Mouse (Mus musculus): Measurements from ENCODE around the gene Thrb. TPM values are rescaled to one million over a fixed set of nuclear protein-coding genes. Genes with fewer than 3 reads are reported as not detected.

The Thrb gene
- polyA plus RNA-seq, 1 experiment from 2014 or later, result 1.2 TPM

- H3K27ac ChIP-seq (ENCODE audit: low read length), result no peak overlapping the region
- H3K9ac ChIP-seq (ENCODE audit: low read length), result no peak overlapping the region
- no peak overlapping the region for H3K4me2 ChIP-seq (ENCODE audit: low read depth, low read length)
- no peaks in the 10 kb centered on the region for H3K9me3 ChIP-seq (replicated peaks; ENCODE audit: control insufficient read depth, low read length)
- H3K27me3 ChIP-seq (ENCODE audit: control insufficient read depth, insufficient read depth, low read length), result no peaks in the 10 kb centered on the region
- 20% methylated on average over 5 of the region's 5 CpGs for WGBS
- H3K4me3 ChIP-seq (ENCODE audit: low read length), result no peak overlapping the region
- H3K36me3 ChIP-seq (ENCODE audit: control insufficient read depth, insufficient read depth), result no peaks in the 10 kb centered on the region
- H3K4me1 ChIP-seq (ENCODE audit: control insufficient read depth, insufficient read depth, low read length), result peaks cover 3% of the 10 kb centered on the region; the same call in 1 of the 2 replicates
- ATAC-seq (replicated peaks; ENCODE audit: extremely low read depth, insufficient read depth, low FRiP score), result no peak; the same call in 1 of the 2 replicates
These were observed 124.2 kb downstream of the Thrb start for GRCm38 (mm10) chr14:17784207-17784806.

GRCm38 (mm10) chr14:17785370-17785769 lies 125.3 kb downstream of the Thrb start:
- ATAC-seq (replicated peaks; ENCODE audit: extremely low read depth, insufficient read depth, low FRiP score), result no peak
- 39% methylated on average over 3 of the region's 3 CpGs for WGBS
- no peaks in the 10 kb centered on the region for H3K27me3 ChIP-seq (ENCODE audit: control insufficient read depth, insufficient read depth, low read length)

DNA sequence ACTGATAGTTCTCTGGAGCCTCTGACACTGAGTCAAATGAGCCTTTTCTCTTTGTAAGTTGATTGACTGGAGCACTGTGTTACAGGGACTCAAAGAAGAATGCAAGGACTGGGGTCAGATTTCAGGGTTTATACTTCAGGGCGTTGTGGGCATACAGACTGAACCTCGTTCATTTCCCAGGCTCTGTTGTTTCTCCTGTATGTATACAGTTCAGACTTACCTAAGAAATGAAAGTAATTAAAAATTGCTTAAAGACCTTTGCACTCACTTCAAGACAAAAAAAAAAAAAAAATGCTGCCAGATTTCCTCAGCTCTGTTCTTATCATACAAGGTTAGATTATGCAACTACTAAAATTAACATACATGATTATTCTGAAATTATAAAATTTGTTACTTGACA lies 126.2 kb downstream of the Thrb start:
- no peak overlapping the region for H3K4me3 ChIP-seq (ENCODE audit: low read length)
- no peaks in the 10 kb centered on the region for H3K9me3 ChIP-seq (replicated peaks; ENCODE audit: control insufficient read depth, low read length)
- 45% methylated on average over 2 of the region's 2 CpGs for WGBS
- no peaks in the 10 kb centered on the region for H3K36me3 ChIP-seq (ENCODE audit: control insufficient read depth, insufficient read depth)
- H3K9ac ChIP-seq (ENCODE audit: low read length), result no peak overlapping the region
- ATAC-seq (replicated peaks; ENCODE audit: extremely low read depth, insufficient read depth, low FRiP score), result no peak
- H3K27ac ChIP-seq (ENCODE audit: low read length), result no peak overlapping the region
- H3K4me1 ChIP-seq (ENCODE audit: control insufficient read depth, insufficient read depth, low read length), result peaks cover 3% of the 10 kb centered on the region; the same call in 1 of the 2 replicates
- H3K27me3 ChIP-seq (ENCODE audit: control insufficient read depth, insufficient read depth, low read length), result no peaks in the 10 kb centered on the region
- H3K4me2 ChIP-seq (ENCODE audit: low read depth, low read length), result no peak overlapping the region

More at GRCm38 (mm10) chr14:17785370-17785769, 125.3 kb downstream of the Thrb start:
- Histone ChIP-seq H3K4me3 (ENCODE audit: low read length) (no peak overlapping the region), H3K9ac (ENCODE audit: low read length) (no peak overlapping the region), H3K9me3 (replicated peaks; ENCODE audit: control insufficient read depth, low read length) (no peaks in the 10 kb centered on the region), H3K4me2 (ENCODE audit: low read depth, low read length) (no peak overlapping the region), H3K4me1 (ENCODE audit: control insufficient read depth, insufficient read depth, low read length) (peaks cover 3% of the 10 kb centered on the region; the same call in 1 of the 2 replicates), H3K27ac (ENCODE audit: low read length) (no peak overlapping the region), H3K36me3 (ENCODE audit: control insufficient read depth, insufficient read depth) (no peaks in the 10 kb centered on the region)

DNA sequence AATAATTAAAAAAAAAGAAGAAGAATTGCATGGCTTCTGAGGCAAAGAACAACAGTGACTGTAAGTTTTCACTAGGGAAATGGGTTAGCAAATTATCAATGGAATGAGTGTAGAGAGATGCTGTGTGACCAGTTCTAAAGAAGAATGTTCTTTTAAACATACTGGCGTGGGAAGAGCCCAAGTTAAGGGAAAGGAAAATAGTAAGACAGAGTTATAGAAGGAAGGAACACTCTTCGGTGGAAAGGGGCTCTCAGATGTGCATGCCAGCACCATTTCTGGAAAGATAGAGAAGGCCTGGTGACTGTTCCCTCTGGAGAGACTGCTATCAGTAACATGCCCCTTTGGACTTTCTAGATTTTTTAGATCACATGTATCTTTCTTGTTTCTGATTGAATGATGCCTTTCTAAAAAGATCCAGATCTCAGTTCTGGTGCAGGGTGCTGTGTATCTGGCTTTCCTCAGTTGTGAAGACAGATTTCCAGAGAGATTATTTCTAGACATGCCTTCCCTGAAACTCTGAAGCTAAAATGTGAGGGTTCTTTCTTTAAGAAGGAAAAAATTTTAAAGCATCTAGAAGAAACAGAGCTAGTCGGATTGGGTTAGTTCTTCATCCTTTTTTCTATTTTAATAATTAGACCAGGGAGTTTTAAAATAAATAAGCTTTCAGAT lies 144.0 kb downstream of the Thrb start:
- no peaks in the 10 kb centered on the region for H3K4me1 ChIP-seq (ENCODE audit: control insufficient read depth, insufficient read depth, low read length)
- no peak overlapping the region for H3K27ac ChIP-seq (ENCODE audit: low read length)
- H3K9ac ChIP-seq (ENCODE audit: low read length), result no peak overlapping the region
- no peak overlapping the region for H3K4me3 ChIP-seq (ENCODE audit: low read length)
- H3K27me3 ChIP-seq (ENCODE audit: control insufficient read depth, insufficient read depth, low read length), result no peaks in the 10 kb centered on the region
- ATAC-seq (replicated peaks; ENCODE audit: extremely low read depth, insufficient read depth, low FRiP score), result no peak
- no peak overlapping the region for H3K4me2 ChIP-seq (ENCODE audit: low read depth, low read length)
- no peaks in the 10 kb centered on the region for H3K36me3 ChIP-seq (ENCODE audit: control insufficient read depth, insufficient read depth)
- WGBS, result 56% methylated on average over 3 of the region's 3 CpGs
- no peaks in the 10 kb centered on the region for H3K9me3 ChIP-seq (replicated peaks; ENCODE audit: control insufficient read depth, low read length)

GRCm38 (mm10) chr14:17811051-17811450 lies 151.0 kb downstream of the Thrb start:
- H3K9me3 ChIP-seq (replicated peaks; ENCODE audit: control insufficient read depth, low read length), result no peaks in the 10 kb centered on the region
- WGBS, result 69% methylated on average over 4 of the region's 4 CpGs
- no peak overlapping the region for H3K4me2 ChIP-seq (ENCODE audit: low read depth, low read length)
- no peaks in the 10 kb centered on the region for H3K4me1 ChIP-seq (ENCODE audit: control insufficient read depth, insufficient read depth, low read length)
- no peak overlapping the region for H3K4me3 ChIP-seq (ENCODE audit: low read length)
- no peaks in the 10 kb centered on the region for H3K27me3 ChIP-seq (ENCODE audit: control insufficient read depth, insufficient read depth, low read length)
- ATAC-seq (replicated peaks; ENCODE audit: extremely low read depth, insufficient read depth, low FRiP score), result no peak
- no peak overlapping the region for H3K9ac ChIP-seq (ENCODE audit: low read length)
- H3K27ac ChIP-seq (ENCODE audit: low read length), result no peak overlapping the region
- H3K36me3 ChIP-seq (ENCODE audit: control insufficient read depth, insufficient read depth), result no peaks in the 10 kb centered on the region

DNA sequence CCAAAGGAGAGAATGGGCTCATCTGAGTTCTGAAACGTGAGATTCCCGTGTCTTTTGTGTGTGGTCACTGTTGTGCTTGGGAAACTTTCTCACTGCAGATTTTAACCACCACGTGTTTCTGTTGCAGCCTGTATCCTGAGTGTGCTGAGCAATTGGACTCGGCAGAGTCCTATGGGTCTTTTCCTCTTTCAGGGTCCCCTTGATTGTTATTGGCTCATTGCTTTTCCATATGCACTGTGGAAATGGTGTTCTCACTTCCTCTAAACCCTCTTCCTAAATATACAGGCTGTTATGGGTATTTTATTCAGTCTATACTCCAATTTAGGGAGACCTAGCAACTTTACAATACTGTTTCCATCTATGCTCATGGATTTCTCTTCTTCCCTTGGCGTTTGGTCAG lies 152.4 kb downstream of the Thrb start:
- Histone ChIP-seq H3K9ac (ENCODE audit: low read length) (no peak overlapping the region), H3K27ac (ENCODE audit: low read length) (no peak overlapping the region), H3K27me3 (ENCODE audit: control insufficient read depth, insufficient read depth, low read length) (no peaks in the 10 kb centered on the region), H3K4me1 (ENCODE audit: control insufficient read depth, insufficient read depth, low read length) (no peaks in the 10 kb centered on the region), H3K4me3 (ENCODE audit: low read length) (no peak overlapping the region), H3K4me2 (ENCODE audit: low read depth, low read length) (no peak overlapping the region), H3K9me3 (replicated peaks; ENCODE audit: control insufficient read depth, low read length) (no peaks in the 10 kb centered on the region), H3K36me3 (ENCODE audit: control insufficient read depth, insufficient read depth) (no peaks in the 10 kb centered on the region)
- WGBS, result 75% methylated on average over 5 of the region's 5 CpGs
- no peak for ATAC-seq (replicated peaks; ENCODE audit: extremely low read depth, insufficient read depth, low FRiP score)

DNA sequence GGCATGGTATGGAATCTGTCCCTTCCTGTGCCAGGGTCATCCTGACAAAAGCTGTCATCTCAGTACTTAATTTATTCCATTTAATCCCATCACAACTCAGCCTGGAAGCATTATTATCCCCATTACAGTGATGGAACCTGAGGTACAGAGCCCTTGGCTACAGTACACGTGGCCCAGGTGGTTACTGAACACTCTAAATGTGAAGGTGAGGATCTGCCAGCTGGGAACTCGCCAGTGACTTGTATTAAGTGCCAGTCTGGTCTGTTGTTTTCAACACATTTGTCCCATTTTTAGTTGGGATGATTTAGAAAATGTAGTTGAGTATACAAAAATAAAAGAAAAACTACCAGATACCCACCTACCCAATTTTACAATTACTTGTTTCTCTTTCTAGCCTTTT lies 155.0 kb downstream of the Thrb start:
- Histone ChIP-seq H3K27me3 (ENCODE audit: control insufficient read depth, insufficient read depth, low read length) (no peaks in the 10 kb centered on the region), H3K36me3 (ENCODE audit: control insufficient read depth, insufficient read depth) (no peaks in the 10 kb centered on the region), H3K27ac (ENCODE audit: low read length) (no peak overlapping the region), H3K4me2 (ENCODE audit: low read depth, low read length) (no peak overlapping the region), H3K9me3 (replicated peaks; ENCODE audit: control insufficient read depth, low read length) (no peaks in the 10 kb centered on the region), H3K4me3 (ENCODE audit: low read length) (no peak overlapping the region), H3K4me1 (ENCODE audit: control insufficient read depth, insufficient read depth, low read length) (no peaks in the 10 kb centered on the region), H3K9ac (ENCODE audit: low read length) (no peak overlapping the region)
- WGBS, result 60% methylated on average over 2 of the region's 2 CpGs
- no peak for ATAC-seq (replicated peaks; ENCODE audit: extremely low read depth, insufficient read depth, low FRiP score)

- Histone ChIP-seq H3K9ac (ENCODE audit: low read length) (no peak overlapping the region), H3K4me3 (ENCODE audit: low read length) (no peak overlapping the region), H3K4me2 (ENCODE audit: low read depth, low read length) (no peak overlapping the region), H3K9me3 (replicated peaks; ENCODE audit: control insufficient read depth, low read length) (no peaks in the 10 kb centered on the region), H3K4me1 (ENCODE audit: control insufficient read depth, insufficient read depth, low read length) (no peaks in the 10 kb centered on the region), H3K27ac (ENCODE audit: low read length) (no peak overlapping the region), H3K36me3 (ENCODE audit: control insufficient read depth, insufficient read depth) (no peaks in the 10 kb centered on the region), H3K27me3 (ENCODE audit: control insufficient read depth, insufficient read depth, low read length) (no peaks in the 10 kb centered on the region)
- no peak for ATAC-seq (replicated peaks; ENCODE audit: extremely low read depth, insufficient read depth, low FRiP score)
- 71% methylated on average over 2 of the region's 2 CpGs for WGBS
These were observed 158.0 kb downstream of the Thrb start for GRCm38 (mm10) chr14:17818086-17818485.

GRCm38 (mm10) chr14:17822754-17823153 lies 162.7 kb downstream of the Thrb start:
- H3K9ac ChIP-seq (ENCODE audit: low read length), result no peak overlapping the region
- no peaks in the 10 kb centered on the region for H3K27me3 ChIP-seq (ENCODE audit: control insufficient read depth, insufficient read depth, low read length)
- WGBS, result 65% methylated on average over 7 of the region's 7 CpGs
- H3K4me1 ChIP-seq (ENCODE audit: control insufficient read depth, insufficient read depth, low read length), result no peaks in the 10 kb centered on the region
- H3K4me3 ChIP-seq (ENCODE audit: low read length), result no peak overlapping the region
- H3K4me2 ChIP-seq (ENCODE audit: low read depth, low read length), result no peak overlapping the region
- H3K36me3 ChIP-seq (ENCODE audit: control insufficient read depth, insufficient read depth), result no peaks in the 10 kb centered on the region
- H3K9me3 ChIP-seq (replicated peaks; ENCODE audit: control insufficient read depth, low read length), result no peaks in the 10 kb centered on the region
- ATAC-seq (replicated peaks; ENCODE audit: extremely low read depth, insufficient read depth, low FRiP score), result no peak
- H3K27ac ChIP-seq (ENCODE audit: low read length), result no peak overlapping the region

Data from heart, embryonic 16.5 days (tissue).